Mouse (Mus musculus): ENCODE data around the gene Kank1.

GRCm38 (mm10) chr19:25238121-25238520 is 1.3 kb downstream of the Kank1 start:
- no peak for TF ChIP-seq POLR2A (IDR thresholded peaks at IDR 0.05; ENCODE audit: borderline replicate concordance, extremely low read depth, insufficient read depth, insufficient read length, poor library complexity, severe bottlenecking)
- no peak for TF ChIP-seq CTCF (IDR thresholded peaks at IDR 0.05; ENCODE audit: borderline replicate concordance, extremely low read depth, insufficient read depth, insufficient read length)

All from brain, embryonic 14.5 days (tissue).